Mouse (Mus musculus): ENCODE results near the gene Uhrf1. TPM values are rescaled to one million over a fixed set of nuclear protein-coding genes. Genes with fewer than 3 reads are reported as not detected.

Uhrf1 gene
- polyA plus RNA-seq, 1 experiment, result 18.4 TPM

- H3K4me2 ChIP-seq (ENCODE audit: low read depth), result peak overlapping the region; percentile 94
- H3K4me3 ChIP-seq, result peak overlapping the region; percentile 26
- H3K79me2 ChIP-seq (ENCODE audit: control insufficient read depth, insufficient read depth), result no peaks in the 10 kb centered on the region
- H3K27me3 ChIP-seq (ENCODE audit: control insufficient read depth, insufficient read depth, insufficient read length), result no peaks in the 10 kb centered on the region
- H3K36me3 ChIP-seq (ENCODE audit: control insufficient read depth, insufficient read depth), result no peaks in the 10 kb centered on the region
- no peak overlapping the region for H3ac ChIP-seq (ENCODE audit: control insufficient read depth, insufficient read length)
- no peak for TF ChIP-seq TCF3 (IDR thresholded peaks at IDR 0.05; ENCODE audit: insufficient read length, low read depth)
Observed at GRCm38 (mm10) chr17:56269741-56270140, 33.4 kb upstream of the Uhrf1 start.

GRCm38 (mm10) chr17:56271609-56272253 is 31.4 kb upstream of the Uhrf1 start:
- Histone ChIP-seq H3ac (ENCODE audit: control insufficient read depth, insufficient read length) (no peak overlapping the region), H3K27me3 (ENCODE audit: control insufficient read depth, insufficient read depth, insufficient read length) (no peaks in the 10 kb centered on the region), H3K4me3 (no peak overlapping the region), H3K4me2 (ENCODE audit: low read depth) (no peak overlapping the region), H3K79me2 (ENCODE audit: control insufficient read depth, insufficient read depth) (peaks cover 9% of the 10 kb centered on the region), H3K36me3 (ENCODE audit: control insufficient read depth, insufficient read depth) (no peaks in the 10 kb centered on the region)
- TF ChIP-seq REST (IDR thresholded peaks at IDR 0.05; ENCODE audit: insufficient read depth, insufficient read length) (no peak), MYOD1 (IDR thresholded peaks at IDR 0.05; ENCODE audit: control insufficient read depth in 1 of 3, insufficient read length in 2 of 3, low read depth in 2 of 3) (no peak), POLR2AphosphoS2 (IDR thresholded peaks at IDR 0.05; ENCODE audit: insufficient read length, low read depth) (peak; percentile 8)

GRCm38 (mm10) chr17:56272644-56273043 is 30.5 kb upstream of the Uhrf1 start:
- Histone ChIP-seq H3ac (ENCODE audit: control insufficient read depth, insufficient read length) (no peak overlapping the region), H3K79me2 (ENCODE audit: control insufficient read depth, insufficient read depth) (peaks cover 9% of the 10 kb centered on the region), H3K4me3 (no peak overlapping the region), H3K27me3 (ENCODE audit: control insufficient read depth, insufficient read depth, insufficient read length) (no peaks in the 10 kb centered on the region), H3K4me2 (ENCODE audit: low read depth) (no peak overlapping the region), H3K36me3 (ENCODE audit: control insufficient read depth, insufficient read depth) (no peaks in the 10 kb centered on the region)
- TF ChIP-seq MYOG (IDR thresholded peaks at IDR 0.05; ENCODE audit: control insufficient read depth in 1 of 3, insufficient read depth in 1 of 3, insufficient read length in 2 of 3, low read depth in 2 of 3), result no peak
- TF ChIP-seq MYOD1 (IDR thresholded peaks at IDR 0.05; ENCODE audit: control insufficient read depth in 1 of 3, insufficient read length in 2 of 3, low read depth in 2 of 3), result no peak
- no peak for TF ChIP-seq POLR2AphosphoS2 (IDR thresholded peaks at IDR 0.05; ENCODE audit: insufficient read length, low read depth)
- TF ChIP-seq POLR2A (IDR thresholded peaks at IDR 0.05; ENCODE audit: insufficient read length, low read depth), result no peak
- no peak for TF ChIP-seq REST (IDR thresholded peaks at IDR 0.05; ENCODE audit: insufficient read depth, insufficient read length)
- no peak for TF ChIP-seq CEBPB (IDR thresholded peaks at IDR 0.05; ENCODE audit: insufficient read depth, poor library complexity, severe bottlenecking)
- no peak for TF ChIP-seq SRF (IDR thresholded peaks at IDR 0.05; ENCODE audit: control insufficient read depth, insufficient read length, low read depth)
- TF ChIP-seq E2F4 (IDR thresholded peaks at IDR 0.05; ENCODE audit: insufficient read depth), result no peak
- TF ChIP-seq TCF12 (IDR thresholded peaks at IDR 0.05; ENCODE audit: insufficient read depth, poor library complexity, severe bottlenecking), result no peak
- no peak for TF ChIP-seq TCF3 (IDR thresholded peaks at IDR 0.05; ENCODE audit: insufficient read length, low read depth)

GRCm38 (mm10) chr17:56273482-56273881 is 29.6 kb upstream of the Uhrf1 start:
- Histone ChIP-seq H3K4me2 (ENCODE audit: low read depth) (no peak overlapping the region), H3ac (ENCODE audit: control insufficient read depth, insufficient read length) (no peak overlapping the region), H3K36me3 (ENCODE audit: control insufficient read depth, insufficient read depth) (no peaks in the 10 kb centered on the region), H3K27me3 (ENCODE audit: control insufficient read depth, insufficient read depth, insufficient read length) (no peaks in the 10 kb centered on the region), H3K4me3 (no peak overlapping the region), H3K79me2 (ENCODE audit: control insufficient read depth, insufficient read depth) (peaks cover 9% of the 10 kb centered on the region)
- no peak for TF ChIP-seq MYOG (IDR thresholded peaks at IDR 0.05; ENCODE audit: control insufficient read depth in 1 of 3, insufficient read depth in 1 of 3, insufficient read length in 2 of 3, low read depth in 2 of 3)
- no peak for TF ChIP-seq TCF12 (IDR thresholded peaks at IDR 0.05; ENCODE audit: insufficient read depth, poor library complexity, severe bottlenecking)
- TF ChIP-seq TCF3 (IDR thresholded peaks at IDR 0.05; ENCODE audit: insufficient read length, low read depth), result no peak
- TF ChIP-seq REST (IDR thresholded peaks at IDR 0.05; ENCODE audit: insufficient read depth, insufficient read length), result no peak
- TF ChIP-seq E2F4 (IDR thresholded peaks at IDR 0.05; ENCODE audit: insufficient read depth), result no peak
- TF ChIP-seq POLR2A (IDR thresholded peaks at IDR 0.05; ENCODE audit: insufficient read length, low read depth), result no peak
- no peak for TF ChIP-seq MAX (IDR thresholded peaks at IDR 0.05; ENCODE audit: low read depth)
- no peak for TF ChIP-seq MYOD1 (IDR thresholded peaks at IDR 0.05; ENCODE audit: control insufficient read depth in 1 of 3, insufficient read length in 2 of 3, low read depth in 2 of 3)
- no peak for TF ChIP-seq USF1 (IDR thresholded peaks at IDR 0.05; ENCODE audit: low read depth)
- no peak for TF ChIP-seq POLR2AphosphoS2 (IDR thresholded peaks at IDR 0.05; ENCODE audit: insufficient read length, low read depth)
- no peak for TF ChIP-seq SRF (IDR thresholded peaks at IDR 0.05; ENCODE audit: control insufficient read depth, insufficient read length, low read depth)
- no peak for TF ChIP-seq CEBPB (IDR thresholded peaks at IDR 0.05; ENCODE audit: insufficient read depth, poor library complexity, severe bottlenecking)

- Histone ChIP-seq H3K36me3 (ENCODE audit: control insufficient read depth, insufficient read depth) (no peaks in the 10 kb centered on the region), H3K4me3 (no peak overlapping the region), H3K79me2 (ENCODE audit: control insufficient read depth, insufficient read depth) (peaks cover 9% of the 10 kb centered on the region), H3K27me3 (ENCODE audit: control insufficient read depth, insufficient read depth, insufficient read length) (no peaks in the 10 kb centered on the region), H3K4me2 (ENCODE audit: low read depth) (no peak overlapping the region), H3ac (ENCODE audit: control insufficient read depth, insufficient read length) (no peak overlapping the region)
- TF ChIP-seq SRF (IDR thresholded peaks at IDR 0.05; ENCODE audit: control insufficient read depth, insufficient read length, low read depth), result no peak
Observed at GRCm38 (mm10) chr17:56273986-56274385, 29.1 kb upstream of the Uhrf1 start.
